Mouse (Mus musculus) brain, embryonic 14.5 days (tissue): ENCODE results near the gene Pde10a.

ENCODE experiments used
- CTCF ChIP-seq: fragments of 200-500 bp; IDR thresholded peaks from 2 replicates; pipeline ENCODE4 v1.5.1; 2012; ENCODE audit warnings: inconsistent platforms, mild to moderate bottlenecking, moderate library complexity, borderline replicate concordance; ENCODE audit not compliant: insufficient read depth, insufficient read length; ENCODE audit errors: extremely low read depth
- POLR2A ChIP-seq: fragments of 200-500 bp; IDR thresholded peaks from 2 replicates; pipeline ENCODE4 v1.6.1; 2012; ENCODE audit warnings: mild to moderate bottlenecking, inconsistent platforms, borderline replicate concordance; ENCODE audit not compliant: poor library complexity, insufficient read depth, insufficient read length, severe bottlenecking; ENCODE audit errors: extremely low read depth

GRCm38 (mm10) chr17:8888105-8888504 lies 362.9 kb downstream of the Pde10a start:
- TF ChIP-seq CTCF (no peak), POLR2A (no peak)
